Mouse (Mus musculus): ENCODE results near the gene Ikzf2. TPM values are rescaled to one million over a fixed set of nuclear protein-coding genes. Genes with fewer than 3 reads are reported as not detected.

Ikzf2 gene
- polyA plus RNA-seq, 1 experiment = 12.9 TPM

GRCm38 (mm10) chr1:69682261-69682660 lies 4.8 kb downstream of the Ikzf2 start:
- H3K27ac ChIP-seq (ENCODE audit: insufficient read depth, low read length) = no peak overlapping the region
- H3K9ac ChIP-seq (ENCODE audit: low read depth, poor library complexity, severe bottlenecking) = no peak overlapping the region
- no peaks in the 10 kb centered on the region for H3K36me3 ChIP-seq (ENCODE audit: control insufficient read depth, insufficient read depth, low read length, poor library complexity, severe bottlenecking)
- no peak overlapping the region for H3K4me3 ChIP-seq (ENCODE audit: low read depth, low read length)
- H3K4me1 ChIP-seq (ENCODE audit: control insufficient read depth, insufficient read depth, low read length) = no peaks in the 10 kb centered on the region
- no peaks in the 10 kb centered on the region for H3K9me3 ChIP-seq (replicated peaks; ENCODE audit: control insufficient read depth, insufficient read depth, low read length, poor library complexity, severe bottlenecking)
- TF ChIP-seq CTCF (IDR thresholded peaks at IDR 0.05; ENCODE audit: low read depth, low read length) = no peak
- TF ChIP-seq EP300 (IDR thresholded peaks at IDR 0.05; ENCODE audit: insufficient read depth, low read depth, low read length) = no peak
- TF ChIP-seq POLR2A (IDR thresholded peaks at IDR 0.05; ENCODE audit: insufficient read depth, low read length) = no peak
- H3K27me3 ChIP-seq (ENCODE audit: control insufficient read depth, insufficient read depth, low read length, poor library complexity, severe bottlenecking) = no peaks in the 10 kb centered on the region

- Histone ChIP-seq H3K4me3 (ENCODE audit: low read depth, low read length) (no peak overlapping the region), H3K9ac (ENCODE audit: low read depth, poor library complexity, severe bottlenecking) (no peak overlapping the region), H3K27ac (ENCODE audit: insufficient read depth, low read length) (no peak overlapping the region), H3K4me1 (ENCODE audit: control insufficient read depth, insufficient read depth, low read length) (no peaks in the 10 kb centered on the region), H3K27me3 (ENCODE audit: control insufficient read depth, insufficient read depth, low read length, poor library complexity, severe bottlenecking) (no peaks in the 10 kb centered on the region), H3K36me3 (ENCODE audit: control insufficient read depth, insufficient read depth, low read length, poor library complexity, severe bottlenecking) (no peaks in the 10 kb centered on the region), H3K9me3 (replicated peaks; ENCODE audit: control insufficient read depth, insufficient read depth, low read length, poor library complexity, severe bottlenecking) (no peaks in the 10 kb centered on the region)
- TF ChIP-seq EP300 (IDR thresholded peaks at IDR 0.05; ENCODE audit: insufficient read depth, low read depth, low read length) (no peak), POLR2A (IDR thresholded peaks at IDR 0.05; ENCODE audit: insufficient read depth, low read length) (no peak), CTCF (IDR thresholded peaks at IDR 0.05; ENCODE audit: low read depth, low read length) (no peak)
These were observed 6.0 kb downstream of the Ikzf2 start for GRCm38 (mm10) chr1:69681003-69681402.

GRCm38 (mm10) chr1:69680501-69680900 lies 6.5 kb downstream of the Ikzf2 start:
- Histone ChIP-seq H3K9ac (ENCODE audit: low read depth, poor library complexity, severe bottlenecking) (no peak overlapping the region), H3K27ac (ENCODE audit: insufficient read depth, low read length) (no peak overlapping the region), H3K4me1 (ENCODE audit: control insufficient read depth, insufficient read depth, low read length) (no peaks in the 10 kb centered on the region), H3K36me3 (ENCODE audit: control insufficient read depth, insufficient read depth, low read length, poor library complexity, severe bottlenecking) (no peaks in the 10 kb centered on the region), H3K9me3 (replicated peaks; ENCODE audit: control insufficient read depth, insufficient read depth, low read length, poor library complexity, severe bottlenecking) (no peaks in the 10 kb centered on the region), H3K4me3 (ENCODE audit: low read depth, low read length) (no peak overlapping the region), H3K27me3 (ENCODE audit: control insufficient read depth, insufficient read depth, low read length, poor library complexity, severe bottlenecking) (no peaks in the 10 kb centered on the region)
- no peak for TF ChIP-seq CTCF (IDR thresholded peaks at IDR 0.05; ENCODE audit: low read depth, low read length)
- TF ChIP-seq POLR2A (IDR thresholded peaks at IDR 0.05; ENCODE audit: insufficient read depth, low read length) = no peak
- no peak for TF ChIP-seq EP300 (IDR thresholded peaks at IDR 0.05; ENCODE audit: insufficient read depth, low read depth, low read length)

- Histone ChIP-seq H3K4me3 (ENCODE audit: low read depth, low read length) (no peak overlapping the region), H3K9me3 (replicated peaks; ENCODE audit: control insufficient read depth, insufficient read depth, low read length, poor library complexity, severe bottlenecking) (no peaks in the 10 kb centered on the region), H3K27ac (ENCODE audit: insufficient read depth, low read length) (no peak overlapping the region), H3K36me3 (ENCODE audit: control insufficient read depth, insufficient read depth, low read length, poor library complexity, severe bottlenecking) (no peaks in the 10 kb centered on the region), H3K4me1 (ENCODE audit: control insufficient read depth, insufficient read depth, low read length) (no peaks in the 10 kb centered on the region), H3K27me3 (ENCODE audit: control insufficient read depth, insufficient read depth, low read length, poor library complexity, severe bottlenecking) (no peaks in the 10 kb centered on the region), H3K9ac (ENCODE audit: low read depth, poor library complexity, severe bottlenecking) (no peak overlapping the region)
- TF ChIP-seq POLR2A (IDR thresholded peaks at IDR 0.05; ENCODE audit: insufficient read depth, low read length) = no peak
- no peak for TF ChIP-seq EP300 (IDR thresholded peaks at IDR 0.05; ENCODE audit: insufficient read depth, low read depth, low read length)
- no peak for TF ChIP-seq CTCF (IDR thresholded peaks at IDR 0.05; ENCODE audit: low read depth, low read length)
These were observed 17.1 kb downstream of the Ikzf2 start for GRCm38 (mm10) chr1:69669897-69670404.

GRCm38 (mm10) chr1:69667456-69667855 lies 19.6 kb downstream of the Ikzf2 start:
- no peak for TF ChIP-seq POLR2A (IDR thresholded peaks at IDR 0.05; ENCODE audit: insufficient read depth, low read length)
- no peak for TF ChIP-seq EP300 (IDR thresholded peaks at IDR 0.05; ENCODE audit: insufficient read depth, low read depth, low read length)
- Histone ChIP-seq H3K4me3 (ENCODE audit: low read depth, low read length) (no peak overlapping the region), H3K9ac (ENCODE audit: low read depth, poor library complexity, severe bottlenecking) (no peak overlapping the region), H3K27ac (ENCODE audit: insufficient read depth, low read length) (no peak overlapping the region), H3K9me3 (replicated peaks; ENCODE audit: control insufficient read depth, insufficient read depth, low read length, poor library complexity, severe bottlenecking) (no peaks in the 10 kb centered on the region), H3K27me3 (ENCODE audit: control insufficient read depth, insufficient read depth, low read length, poor library complexity, severe bottlenecking) (no peaks in the 10 kb centered on the region), H3K36me3 (ENCODE audit: control insufficient read depth, insufficient read depth, low read length, poor library complexity, severe bottlenecking) (no peaks in the 10 kb centered on the region), H3K4me1 (ENCODE audit: control insufficient read depth, insufficient read depth, low read length) (no peaks in the 10 kb centered on the region)

- TF ChIP-seq CTCF (IDR thresholded peaks at IDR 0.05; ENCODE audit: low read depth, low read length) = no peak
- TF ChIP-seq POLR2A (IDR thresholded peaks at IDR 0.05; ENCODE audit: insufficient read depth, low read length) = no peak
- TF ChIP-seq EP300 (IDR thresholded peaks at IDR 0.05; ENCODE audit: insufficient read depth, low read depth, low read length) = no peak
- H3K36me3 ChIP-seq (ENCODE audit: control insufficient read depth, insufficient read depth, low read length, poor library complexity, severe bottlenecking) = no peaks in the 10 kb centered on the region
- no peaks in the 10 kb centered on the region for H3K9me3 ChIP-seq (replicated peaks; ENCODE audit: control insufficient read depth, insufficient read depth, low read length, poor library complexity, severe bottlenecking)
- no peak overlapping the region for H3K9ac ChIP-seq (ENCODE audit: low read depth, poor library complexity, severe bottlenecking)
- H3K27ac ChIP-seq (ENCODE audit: insufficient read depth, low read length) = no peak overlapping the region
- H3K4me1 ChIP-seq (ENCODE audit: control insufficient read depth, insufficient read depth, low read length) = no peaks in the 10 kb centered on the region
- no peak overlapping the region for H3K4me3 ChIP-seq (ENCODE audit: low read depth, low read length)
- no peaks in the 10 kb centered on the region for H3K27me3 ChIP-seq (ENCODE audit: control insufficient read depth, insufficient read depth, low read length, poor library complexity, severe bottlenecking)
These were observed 27.3 kb downstream of the Ikzf2 start for GRCm38 (mm10) chr1:69659779-69660178.

Measured in ES-Bruce4 (cell line).